Mouse (Mus musculus) urinary bladder, adult 2 months (tissue): ENCODE measurements around the gene Ncoa6. TPM values are rescaled to one million over a fixed set of nuclear protein-coding genes. Genes with fewer than 3 reads are reported as not detected.
A peak's percentile ranks its signal among the peaks of the same experiment; 100 is the strongest.

Experiments
- DNase-seq: peaks from one replicate; pipeline ENCODE4 v3.0.0; 2022; ENCODE audit warnings: low spot score
- polyA plus RNA-seq: library from polyadenylated mRNA; depleted of rRNA; stranded (reverse); fragments of >200 nt; gene quantifications from 2 replicates; pipeline ENCODE4 v1.2.3, GENCODE M21; 2012; rRNA removed

Gene Ncoa6
- polyA plus RNA-seq, 1 experiment: 22.7 TPM

- DNase-seq: no peak
Measured at GRCm38 (mm10) chr2:155369333-155369883, 104.3 kb downstream of the Ncoa6 start.

GRCm38 (mm10) chr2:155367635-155368284, 105.9 kb downstream of the Ncoa6 start:
- no peak for DNase-seq

DNA sequence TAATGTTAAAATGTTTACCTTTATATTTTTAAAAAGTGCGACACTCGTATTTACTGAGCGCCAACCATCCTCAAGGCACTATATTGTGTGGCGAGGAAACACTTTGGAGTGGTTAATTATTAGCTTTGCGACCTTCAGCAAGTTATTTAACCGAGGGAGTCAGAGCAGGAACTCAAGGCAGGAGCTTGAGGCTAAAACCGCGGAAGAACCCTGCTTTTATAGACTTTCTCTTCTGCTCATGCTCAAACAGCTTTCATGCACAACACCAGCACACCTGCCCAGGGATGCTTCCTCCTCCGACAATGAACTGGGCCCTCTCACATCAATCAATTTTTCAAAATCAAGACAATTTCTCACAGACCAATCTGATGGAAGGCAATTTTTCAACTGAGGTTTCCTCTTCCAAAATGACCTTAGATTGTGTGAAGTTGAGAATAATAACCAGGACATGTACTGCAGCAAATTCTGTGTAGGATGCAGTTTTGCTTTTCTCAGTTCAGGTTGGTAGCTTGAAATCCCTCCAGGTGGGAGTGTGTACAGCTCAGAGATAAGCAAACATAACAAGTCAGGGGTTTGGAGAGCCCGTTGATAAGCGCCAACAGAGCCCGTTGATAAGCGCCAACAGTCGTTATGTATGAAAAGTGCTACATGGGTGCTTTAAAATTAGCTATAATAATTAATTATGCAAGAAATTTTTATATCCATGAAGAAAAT, 115.9 kb downstream of the Ncoa6 start:
- no peak for DNase-seq

- peak; percentile 72 for DNase-seq
Measured at GRCm38 (mm10) chr2:155356971-155357591, 116.6 kb downstream of the Ncoa6 start, which contains the start of gene Pigu. Gene Pigu (minus strand): TSS chr2:155357430.

GRCm38 (mm10) chr2:155354402-155354801, 119.3 kb downstream of the Ncoa6 start:
- no peak for DNase-seq

- no peak for DNase-seq
Measured at GRCm38 (mm10) chr2:155346670-155347069, 127.0 kb downstream of the Ncoa6 start.

Other genes starting within 250 kb of the Ncoa6 start
- 539 and 645 TPM in 2 replicates for gene Dynlrb1, start 237.4 kb downstream of the Ncoa6 start, polyA plus RNA-seq
- 150 and 161 TPM in 2 replicates for gene Map1lc3a, start 197.6 kb downstream of the Ncoa6 start, polyA plus RNA-seq
- gene Pigu, start 116.5 kb downstream of the Ncoa6 start, polyA plus RNA-seq: 28.0 and 32.2 TPM in 2 replicates
- 82.3 and 107 TPM in 2 replicates for gene Trp53inp2, start 92.8 kb downstream of the Ncoa6 start, polyA plus RNA-seq
- gene Acss2, start 44.1 kb upstream of the Ncoa6 start, polyA plus RNA-seq: 22.9 and 27.8 TPM in 2 replicates
- 8.6 and 11.3 TPM in 2 replicates for gene Ggt7, start 44.3 kb upstream of the Ncoa6 start, polyA plus RNA-seq
- gene Gss, start 118.9 kb upstream of the Ncoa6 start, polyA plus RNA-seq: 15.4 and 17.5 TPM in 2 replicates
- gene Myh7b, start 137.3 kb upstream of the Ncoa6 start, polyA plus RNA-seq: 0.01 TPM in 1 of 2 replicates, not detected in the other
- 86.9 and 90.7 TPM in 2 replicates for gene Trpc4ap, start 218.5 kb upstream of the Ncoa6 start, polyA plus RNA-seq